Mouse (Mus musculus) liver, adult 2 months (tissue): ENCODE results near the gene Rapgef5. TPM values are rescaled to one million over a fixed set of nuclear protein-coding genes. Genes with fewer than 3 reads are reported as not detected.

Experiments
- DNase-seq: peaks from one replicate; pipeline ENCODE4 v3.0.0-alpha.2; 2011; ENCODE audit warnings: low read depth, low spot score; ENCODE audit errors: extremely low read depth
- H3K27ac ChIP-seq: fragments of 200-500 bp; replicated peaks from 2 replicates; pipeline ENCODE4 v1.5.1; 2012; ENCODE audit warnings: low read depth, mild to moderate bottlenecking, control low read depth, inconsistent platforms, low read length; ENCODE audit not compliant: insufficient read depth
- H3K27me3 ChIP-seq: fragments of 200-500 bp; 2 replicates; pipeline ENCODE4 v1.6.1; 2012; ENCODE audit warnings: mild to moderate bottlenecking, moderate library complexity, low read length, inconsistent platforms; ENCODE audit not compliant: control insufficient read depth, insufficient read depth
- H3K36me3 ChIP-seq: fragments of 200-500 bp; 2 replicates; pipeline ENCODE4 v1.6.1; 2012; ENCODE audit warnings: low read length, inconsistent platforms; ENCODE audit not compliant: control insufficient read depth, insufficient read depth
- H3K4me1 ChIP-seq: fragments of 200-500 bp; 2 replicates; pipeline ENCODE4 v1.6.1; 2011; ENCODE audit warnings: low read length; ENCODE audit not compliant: control insufficient read depth, insufficient read depth
- H3K4me3 ChIP-seq: fragments of 200-500 bp; 2 replicates; pipeline ENCODE4 v1.5.1; 2011; ENCODE audit warnings: low read depth, mild to moderate bottlenecking, control low read depth, low read length, moderate library complexity; ENCODE audit not compliant: insufficient read depth
- H3K79me2 ChIP-seq: fragments of 200-500 bp; 2 replicates; pipeline ENCODE4 v1.6.1; 2012; ENCODE audit warnings: inconsistent platforms, mild to moderate bottlenecking, low read length, moderate library complexity; ENCODE audit not compliant: control insufficient read depth, insufficient read depth
- H3K9ac ChIP-seq: fragments of 200-500 bp; 2 replicates; pipeline ENCODE4 v1.6.1; 2012; ENCODE audit warnings: low read depth, mild to moderate bottlenecking, control low read depth, inconsistent platforms, low read length
- CTCF ChIP-seq: fragments of 200-500 bp; IDR thresholded peaks from 2 replicates; pipeline ENCODE4 v1.5.1; 2011; ENCODE audit warnings: low read depth, low read length, control low read depth
- POLR2A ChIP-seq: fragments of 200-500 bp; IDR thresholded peaks from 2 replicates; pipeline ENCODE4 v1.6.1; 2011; ENCODE audit warnings: low read length, control low read depth; ENCODE audit not compliant: insufficient read depth; ENCODE audit errors: extremely low read depth
- WGBS: fragments of 180-500 bp; shearing (Covaris S2); methylation state at CpG from one replicate; pipeline ENCODE4 v1.1.7; 2018; 5-methylcytosine and 5-hydroxymethylcytosine counted together
- polyA plus RNA-seq: library from polyadenylated mRNA; depleted of rRNA; stranded (reverse); fragments of >200 nt; gene quantifications from 2 replicates; pipeline ENCODE4 v1.2.3, GENCODE M21; 2012; rRNA removed
- total RNA-seq: library from RNA; depleted of rRNA; stranded (reverse); fragments of >200 nt; gene quantifications from 2 replicates; pipeline ENCODE4 v1.2.3, GENCODE M21; 2014; rRNA removed

Rapgef5 gene
- 13.3 and 14.0 TPM in 2 replicates for total RNA-seq
- polyA plus RNA-seq: 1.1 and 2.1 TPM in 2 replicates

GRCm38 (mm10) chr12:117516179-117516578, at the start of gene Rapgef5:
TSS of gene Rapgef5 (plus strand) at chr12:117516479.
- WGBS: 95% methylated on average over 2 of the region's 2 CpGs
- H3K27ac ChIP-seq: no peak within 1 kb of the TSS
- no peaks in the 10 kb centered on the region for H3K36me3 ChIP-seq
- TF ChIP-seq CTCF: no peak
- no peak for TF ChIP-seq POLR2A
- no peak for DNase-seq
- H3K9ac ChIP-seq: no peak within 1 kb of the TSS
- H3K27me3 ChIP-seq: 0 out of 2 replicates have a peak, but pooled peaks cover 3% of the 10 kb centered on the region
- no peak within 1 kb of the TSS for H3K4me3 ChIP-seq
- no peaks in the 10 kb centered on the region for H3K4me1 ChIP-seq
- H3K79me2 ChIP-seq: no peaks in the 10 kb centered on the region

- DNase-seq: no peak
Measured at GRCm38 (mm10) chr12:117468329-117468728, 48.0 kb upstream of the Rapgef5 start.

DNA sequence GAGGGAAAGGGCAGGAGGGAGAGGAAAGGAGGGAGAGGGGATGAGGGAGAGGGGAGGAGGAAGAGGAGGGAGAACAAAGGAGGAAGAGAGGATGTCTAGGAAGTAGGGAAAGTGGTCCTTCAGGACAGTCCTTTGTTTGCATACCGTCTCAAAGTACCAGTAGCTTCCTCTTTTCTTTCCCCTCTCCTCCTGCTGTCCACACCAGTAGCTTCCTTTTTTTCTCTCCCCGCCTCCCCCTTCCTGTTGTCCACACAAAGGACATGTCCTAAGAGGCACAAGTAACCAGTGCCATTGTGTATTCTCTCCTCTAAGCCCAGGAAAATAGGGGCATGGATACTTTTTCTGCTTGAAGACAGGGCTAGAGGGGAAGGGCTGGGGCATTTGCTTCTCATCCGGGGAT, 37.3 kb upstream of the Rapgef5 start:
- DNase-seq: peak; percentile 24
- 62% methylated on average over 3 of the region's 3 CpGs for WGBS
- Histone ChIP-seq H3K79me2 (no peaks in the 10 kb centered on the region), H3K9ac (no peak overlapping the region), H3K27me3 (no peaks in the 10 kb centered on the region), H3K36me3 (no peaks in the 10 kb centered on the region), H3K27ac (no peak overlapping the region), H3K4me1 (no peaks in the 10 kb centered on the region), H3K4me3 (no peak overlapping the region)
- TF ChIP-seq CTCF (no peak), POLR2A (no peak)

More at GRCm38 (mm10) chr12:117468329-117468728, 48.0 kb upstream of the Rapgef5 start:
- Histone ChIP-seq H3K27me3 (no peaks in the 10 kb centered on the region), H3K4me3 (no peak overlapping the region), H3K4me1 (no peaks in the 10 kb centered on the region), H3K9ac (no peak overlapping the region), H3K36me3 (no peaks in the 10 kb centered on the region), H3K79me2 (no peaks in the 10 kb centered on the region), H3K27ac (no peak overlapping the region)
- TF ChIP-seq POLR2A: no peak
- 64% methylated on average over 5 of the region's 5 CpGs for WGBS

DNA sequence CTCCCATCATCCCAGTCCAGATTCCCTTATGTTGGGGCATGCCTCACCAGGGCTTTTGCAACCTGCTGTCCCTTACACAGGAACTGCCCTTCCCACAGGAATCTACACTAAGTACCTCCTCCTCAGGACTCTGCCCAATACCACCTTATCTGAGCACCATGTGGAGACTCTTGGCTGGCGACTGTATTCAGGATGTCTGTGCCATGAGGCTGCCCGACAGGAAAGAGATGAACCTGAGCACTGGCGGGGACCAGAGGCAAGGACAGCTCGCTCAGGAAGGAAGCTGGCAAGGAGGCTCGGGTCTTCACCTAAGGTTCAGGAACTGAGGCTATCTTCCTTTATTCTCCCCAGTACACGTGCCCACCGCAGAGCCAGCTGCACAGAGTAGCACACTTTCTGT, 36.6 kb upstream of the Rapgef5 start:
- no peak for DNase-seq

DNA sequence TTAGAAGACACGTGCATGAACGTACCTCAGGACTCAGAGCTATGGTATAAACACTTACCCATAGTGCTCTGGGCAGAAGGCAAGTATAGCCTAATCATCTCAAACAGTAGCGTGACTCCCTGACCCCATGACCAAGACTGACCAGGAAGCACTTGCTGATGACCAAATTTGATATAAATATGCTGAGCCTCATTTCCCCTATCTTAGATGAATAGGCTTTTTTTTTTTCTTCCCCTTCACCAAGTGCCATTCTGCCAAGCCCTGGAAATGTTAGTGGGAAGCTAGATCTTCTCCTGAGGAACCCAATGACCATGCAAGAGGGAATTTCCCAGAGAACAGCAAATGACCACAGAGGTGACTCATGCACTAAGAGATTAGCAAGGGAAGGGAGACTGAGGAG, 35.3 kb upstream of the Rapgef5 start:
- H3K9ac ChIP-seq: no peak overlapping the region
- no peaks in the 10 kb centered on the region for H3K27me3 ChIP-seq
- TF ChIP-seq CTCF: no peak
- no peak for TF ChIP-seq POLR2A
- H3K36me3 ChIP-seq: no peaks in the 10 kb centered on the region
- H3K4me3 ChIP-seq: no peak overlapping the region
- no peaks in the 10 kb centered on the region for H3K79me2 ChIP-seq
- DNase-seq: peak; percentile 42
- no peak overlapping the region for H3K27ac ChIP-seq
- no peaks in the 10 kb centered on the region for H3K4me1 ChIP-seq
- WGBS: 76% methylated on average over 3 of the region's 3 CpGs

More for the DNA sequence above, 36.6 kb upstream of the Rapgef5 start:
- 52% methylated on average over 7 of the region's 7 CpGs for WGBS
- no peaks in the 10 kb centered on the region for H3K27me3 ChIP-seq
- no peak for TF ChIP-seq POLR2A
- no peak for TF ChIP-seq CTCF
- H3K36me3 ChIP-seq: no peaks in the 10 kb centered on the region
- no peaks in the 10 kb centered on the region for H3K4me1 ChIP-seq
- H3K27ac ChIP-seq: no peak overlapping the region
- H3K4me3 ChIP-seq: no peak overlapping the region
- no peak overlapping the region for H3K9ac ChIP-seq
- no peaks in the 10 kb centered on the region for H3K79me2 ChIP-seq

- Histone ChIP-seq H3K9ac (no peak overlapping the region), H3K36me3 (no peaks in the 10 kb centered on the region), H3K27me3 (no peaks in the 10 kb centered on the region; the same call in 1 of the 2 replicates), H3K4me1 (no peaks in the 10 kb centered on the region), H3K79me2 (no peaks in the 10 kb centered on the region), H3K27ac (no peak overlapping the region), H3K4me3 (no peak overlapping the region)
- DNase-seq: no peak
- TF ChIP-seq CTCF (no peak), POLR2A (no peak)
- WGBS: 21% methylated on average over 3 of the region's 3 CpGs
Measured at GRCm38 (mm10) chr12:117482665-117483064, 33.6 kb upstream of the Rapgef5 start.
